15 mouse cellular contexts compared by ENCODE assay signal in genomic region chr2:83396820-83397609, GRCm38 (mm10).
DNase-seq lines count a peak whose midpoint lies in the region; ATAC-seq and TF ChIP-seq lines count a peak whose summit lies in the region.
"Had no signal": no experiment of that assay in that cellular context is flagged by ENCODE, and none has a peak within 500 bp of the region (broad histone marks: within the 10 kb centered on the region; RNA-seq: fewer than 3 reads in every experiment).

No protein-coding gene starts in this region.

- no peak for DNase-seq in midbrain, embryonic 11.5 days (ENCODE audit: low spot score, missing footprints)
- DNase-seq in midbrain, embryonic 10.5 days (ENCODE audit: low spot score), result no peak
- peak; percentile 30 for DNase-seq in midbrain, postnatal 0 days (ENCODE audit: low spot score)
- no peak for DNase-seq in spleen, postnatal 14 days (ENCODE audit: low spot score in 2 of 2)
- no peak for DNase-seq in urinary bladder, postnatal 14 days (ENCODE audit: low spot score)
- DNase-seq in urinary bladder, adult 2 months (ENCODE audit: low spot score), result no peak
- DNase-seq: cerebellum, adult 2 months; gastrocnemius, adult 2 months; heart, adult 11 months; kidney, adult 8-10 months had no signal

- H3K4me1 ChIP-seq in midbrain, embryonic 11.5 days (ENCODE audit: control insufficient read depth, insufficient read depth, low read length), result 0 out of 2 replicates have a peak, but pooled peaks cover 3% of the 10 kb centered on the region
- peaks cover 11% of the 10 kb centered on the region; the same call in 1 of the 2 replicates for H3K4me1 ChIP-seq in midbrain, embryonic 10.5 days
- H3K4me1 ChIP-seq in forebrain, embryonic 12.5 days, result peaks cover 7% of the 10 kb centered on the region; the same call in 1 of the 2 replicates
- H3K4me1 ChIP-seq in hindbrain, embryonic 13.5 days (replicated peaks), result peaks cover 3% of the 10 kb centered on the region; the same call in 1 of the 2 replicates
- no peaks in the 10 kb centered on the region for H3K4me1 ChIP-seq in midbrain, postnatal 0 days (ENCODE audit: insufficient read depth, low read length)
- H3K4me1 ChIP-seq: limb, embryonic 10.5 days; liver, embryonic 12.5 days; stomach, embryonic 15.5 days had no signal

- no peak overlapping the region for H3K4me2 ChIP-seq in midbrain, embryonic 11.5 days
- H3K4me2 ChIP-seq in forebrain, embryonic 12.5 days, result no peak overlapping the region
- no peak overlapping the region for H3K4me2 ChIP-seq in hindbrain, embryonic 13.5 days
- no peak overlapping the region for H3K4me2 ChIP-seq in midbrain, postnatal 0 days (ENCODE audit: low read depth, low read length, poor library complexity, severe bottlenecking)
- H3K4me2 ChIP-seq: liver, embryonic 12.5 days; stomach, embryonic 15.5 days had no signal

- H3K36me3 ChIP-seq in midbrain, embryonic 11.5 days (ENCODE audit: control insufficient read depth, insufficient read depth, low read length), result no peaks in the 10 kb centered on the region
- no peaks in the 10 kb centered on the region for H3K36me3 ChIP-seq in midbrain, embryonic 10.5 days
- H3K36me3 ChIP-seq in forebrain, embryonic 12.5 days (replicated peaks), result no peaks in the 10 kb centered on the region
- no peaks in the 10 kb centered on the region for H3K36me3 ChIP-seq in hindbrain, embryonic 13.5 days
- H3K36me3 ChIP-seq in midbrain, postnatal 0 days (ENCODE audit: insufficient read depth, low read length), result no peaks in the 10 kb centered on the region
- H3K36me3 ChIP-seq: limb, embryonic 10.5 days; liver, embryonic 12.5 days; stomach, embryonic 15.5 days had no signal

- 44% methylated on average over 2 of the region's 2 CpGs for whole genome bisulfite sequencing in midbrain, embryonic 11.5 days
- WGBS in midbrain, embryonic 10.5 days, result 48% methylated on average over 2 of the region's 2 CpGs
- WGBS in forebrain, embryonic 12.5 days, result 15% methylated on average over 2 of the region's 2 CpGs
- 18% methylated on average over 2 of the region's 2 CpGs for WGBS in hindbrain, embryonic 13.5 days
- 33% methylated on average over 2 of the region's 2 CpGs for WGBS in midbrain, postnatal 0 days

- peak; percentile 84 for ATAC-seq in midbrain, embryonic 11.5 days (ENCODE audit: low FRiP score)
- ATAC-seq in forebrain, embryonic 12.5 days (ENCODE audit: low FRiP score), result peak; percentile 85
- ATAC-seq in hindbrain, embryonic 13.5 days (ENCODE audit: low FRiP score), result peak; percentile 21; the same call in 1 of the 2 replicates
- no peak for ATAC-seq in midbrain, postnatal 0 days (ENCODE audit: low FRiP score)
- ATAC-seq: liver, embryonic 12.5 days had no signal

- H3K27me3 ChIP-seq in midbrain, embryonic 11.5 days (ENCODE audit: control insufficient read depth, insufficient read depth, low read length), result no peaks in the 10 kb centered on the region
- H3K27me3 ChIP-seq in midbrain, embryonic 10.5 days (ENCODE audit: low read depth, poor library complexity, severe bottlenecking), result no peaks in the 10 kb centered on the region
- H3K27me3 ChIP-seq in forebrain, embryonic 12.5 days, result no peaks in the 10 kb centered on the region
- H3K27me3 ChIP-seq in hindbrain, embryonic 13.5 days, result no peaks in the 10 kb centered on the region
- H3K27me3 ChIP-seq in midbrain, postnatal 0 days (ENCODE audit: insufficient read depth, low read length), result no peaks in the 10 kb centered on the region
- H3K27me3 ChIP-seq: liver, embryonic 12.5 days; stomach, embryonic 15.5 days had no signal

- no peak overlapping the region for H3K9ac ChIP-seq in midbrain, embryonic 11.5 days (ENCODE audit: low read length)
- H3K9ac ChIP-seq in forebrain, embryonic 12.5 days, result no peak overlapping the region
- no peak overlapping the region for H3K9ac ChIP-seq in hindbrain, embryonic 13.5 days
- no peak overlapping the region for H3K9ac ChIP-seq in midbrain, postnatal 0 days (replicated peaks; ENCODE audit: low read length, poor library complexity, severe bottlenecking)
- H3K9ac ChIP-seq: liver, embryonic 12.5 days; stomach, embryonic 15.5 days had no signal

- TF ChIP-seq CTCF in midbrain, postnatal 0 days (IDR thresholded peaks at IDR 0.05), result no peak

- no peak overlapping the region for H3K4me3 ChIP-seq in midbrain, embryonic 11.5 days (ENCODE audit: low read depth, low read length)
- no peak overlapping the region for H3K4me3 ChIP-seq in midbrain, embryonic 10.5 days
- H3K4me3 ChIP-seq in forebrain, embryonic 12.5 days (replicated peaks), result no peak overlapping the region
- H3K4me3 ChIP-seq in hindbrain, embryonic 13.5 days, result no peak overlapping the region
- no peak overlapping the region for H3K4me3 ChIP-seq in midbrain, postnatal 0 days (ENCODE audit: low read depth, low read length)
- H3K4me3 ChIP-seq: gastrocnemius, adult 2 months; limb, embryonic 10.5 days; liver, embryonic 12.5 days; stomach, embryonic 15.5 days had no signal

- no peaks in the 10 kb centered on the region for H3K9me3 ChIP-seq in midbrain, embryonic 11.5 days (ENCODE audit: control insufficient read depth, low read length)
- no peaks in the 10 kb centered on the region for H3K9me3 ChIP-seq in midbrain, embryonic 10.5 days (replicated peaks)
- no peaks in the 10 kb centered on the region for H3K9me3 ChIP-seq in forebrain, embryonic 12.5 days
- no peaks in the 10 kb centered on the region for H3K9me3 ChIP-seq in hindbrain, embryonic 13.5 days
- H3K9me3 ChIP-seq in midbrain, postnatal 0 days (ENCODE audit: low read length), result no peaks in the 10 kb centered on the region
- H3K9me3 ChIP-seq: limb, embryonic 10.5 days; liver, embryonic 12.5 days; stomach, embryonic 15.5 days had no signal

- no peak overlapping the region for H3K27ac ChIP-seq in midbrain, embryonic 11.5 days (ENCODE audit: low read depth, low read length)
- H3K27ac ChIP-seq in midbrain, embryonic 10.5 days (replicated peaks), result no peak overlapping the region
- 0 out of 2 replicates have a peak overlapping the region, but pooled peaks have one; percentile 4 for H3K27ac ChIP-seq in forebrain, embryonic 12.5 days
- no peak overlapping the region for H3K27ac ChIP-seq in hindbrain, embryonic 13.5 days
- H3K27ac ChIP-seq in midbrain, postnatal 0 days (ENCODE audit: low read depth, low read length), result no peak overlapping the region
- H3K27ac ChIP-seq: gastrocnemius, adult 2 months; limb, embryonic 10.5 days; liver, embryonic 12.5 days; stomach, embryonic 15.5 days had no signal
